Mouse (Mus musculus) brain, embryonic 14.5 days (tissue): ENCODE data around the gene Ddit4. TPM values are rescaled to one million over a fixed set of nuclear protein-coding genes. Genes with fewer than 3 reads are reported as not detected.

Source experiments
- DNase-seq: peaks from one replicate; pipeline ENCODE4 v3.0.0-alpha.2; 2011; ENCODE audit warnings: low read depth
- CTCF ChIP-seq: fragments of 200-500 bp; IDR thresholded peaks from 2 replicates; pipeline ENCODE4 v1.5.1; 2012; ENCODE audit warnings: inconsistent platforms, mild to moderate bottlenecking, moderate library complexity, borderline replicate concordance; ENCODE audit not compliant: insufficient read depth, insufficient read length; ENCODE audit errors: extremely low read depth
- POLR2A ChIP-seq: fragments of 200-500 bp; IDR thresholded peaks from 2 replicates; pipeline ENCODE4 v1.6.1; 2012; ENCODE audit warnings: mild to moderate bottlenecking, inconsistent platforms, borderline replicate concordance; ENCODE audit not compliant: poor library complexity, insufficient read depth, insufficient read length, severe bottlenecking; ENCODE audit errors: extremely low read depth
- polyA plus RNA-seq: library from polyadenylated mRNA; depleted of rRNA; stranded (reverse); fragments of >200 nt; gene quantifications from 2 replicates; pipeline ENCODE4 v1.2.3, GENCODE M21; 2012

The Ddit4 gene
- polyA plus RNA-seq, 1 experiment, result 82.4 TPM

DNA sequence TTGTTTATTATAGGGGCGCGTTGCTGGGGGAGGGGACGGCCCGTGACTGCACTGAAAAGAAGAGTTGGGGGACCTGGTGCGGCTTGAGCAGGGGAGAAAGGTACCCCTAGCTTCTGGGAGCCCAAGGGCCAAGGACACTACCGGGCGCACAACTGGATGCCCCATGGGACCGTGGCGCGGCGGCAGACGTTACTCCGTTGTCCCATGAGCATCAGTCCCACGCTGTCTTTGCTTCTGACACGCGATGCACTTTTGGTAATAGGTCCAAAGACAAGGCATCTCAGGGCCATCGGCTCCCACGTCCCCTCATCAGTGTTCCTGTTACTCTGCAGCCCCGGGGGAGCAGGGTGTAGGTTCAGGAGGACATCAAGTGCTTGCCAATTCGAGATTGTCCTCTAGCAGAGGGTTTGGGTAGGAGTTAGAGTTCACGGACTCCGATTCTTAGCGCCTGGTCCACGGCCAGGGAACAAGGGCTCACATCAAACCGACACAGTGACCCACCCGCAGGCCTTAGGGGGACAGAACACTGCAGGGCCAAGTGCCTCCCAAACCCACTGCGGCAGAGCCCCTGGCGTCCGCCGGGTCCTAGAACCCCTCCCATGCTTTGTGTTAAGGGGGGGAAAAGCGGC, 632 bp upstream of the Ddit4 start:
- DNase-seq, result peak; percentile 92
- TF ChIP-seq POLR2A (peak; percentile 35; the same call in 1 of the 2 replicates), CTCF (no peak)

DNA sequence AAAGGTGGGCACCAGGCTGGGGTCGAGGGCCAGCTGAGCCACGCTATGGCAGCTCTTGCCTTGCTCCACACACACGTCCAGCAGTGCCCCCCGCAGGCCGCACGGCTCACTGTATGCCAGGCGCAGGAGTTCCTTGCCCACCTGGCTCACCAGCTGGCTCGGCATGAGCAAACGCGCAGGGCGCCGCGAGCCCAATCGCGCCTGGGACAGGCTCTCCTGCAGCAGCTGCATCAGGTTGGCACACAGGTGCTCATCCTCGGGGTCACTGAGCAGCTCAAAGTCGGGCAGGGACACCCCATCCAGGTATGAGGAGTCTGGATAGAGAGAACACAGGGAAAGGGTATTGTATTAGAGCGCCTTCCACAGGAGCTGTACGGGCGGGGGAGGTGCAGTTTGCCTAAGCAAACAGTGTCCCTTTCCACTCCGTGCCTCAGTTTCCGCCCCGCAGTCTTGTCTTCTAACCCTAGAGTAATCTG, 880 bp downstream of the Ddit4 start:
- peak; percentile 94 for DNase-seq
- TF ChIP-seq CTCF (peak; percentile 67), POLR2A (0 out of 2 replicates have a peak, but pooled peaks have one; percentile 10)

DNA sequence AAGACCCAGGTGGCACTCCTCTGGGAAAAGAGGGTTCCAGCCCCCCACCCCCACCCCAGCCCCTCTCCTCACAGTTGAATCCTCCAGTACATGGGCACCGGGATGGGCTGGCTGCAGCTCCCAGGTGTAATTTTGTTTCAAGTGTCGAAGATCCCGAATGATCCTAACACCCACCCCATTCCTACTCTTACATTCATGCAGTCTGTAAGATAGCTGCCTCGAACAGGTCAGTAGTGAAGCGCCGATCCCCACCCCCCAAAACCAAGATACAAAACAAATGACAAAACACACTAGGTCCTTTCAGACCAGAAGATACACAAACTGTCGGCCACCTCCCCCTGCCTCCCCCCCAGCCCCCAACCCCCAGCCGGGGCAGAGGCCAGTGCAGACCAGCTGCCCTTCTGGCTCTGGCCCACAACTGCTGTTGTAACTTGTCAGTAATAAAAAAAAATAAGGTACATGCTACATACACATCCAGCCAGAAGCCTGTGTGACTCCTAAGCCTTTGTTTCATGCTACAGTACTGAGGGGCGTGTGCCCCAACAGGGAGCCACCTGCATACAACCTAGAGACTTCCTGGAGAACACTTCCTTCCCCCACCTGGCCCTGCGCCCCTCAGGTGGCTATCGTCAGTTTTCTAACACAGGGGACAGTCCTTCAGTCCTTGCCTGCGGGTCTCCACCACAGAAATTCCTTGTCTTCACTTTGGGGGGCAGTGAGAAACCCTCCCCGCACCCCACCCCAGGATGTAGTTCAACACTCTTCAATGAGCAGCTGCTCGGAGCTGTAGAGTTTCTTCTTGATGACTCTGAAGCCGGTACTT, 1.6 kb downstream of the Ddit4 start:
- TF ChIP-seq POLR2A (no peak), CTCF (no peak)
- no peak for DNase-seq

DNA sequence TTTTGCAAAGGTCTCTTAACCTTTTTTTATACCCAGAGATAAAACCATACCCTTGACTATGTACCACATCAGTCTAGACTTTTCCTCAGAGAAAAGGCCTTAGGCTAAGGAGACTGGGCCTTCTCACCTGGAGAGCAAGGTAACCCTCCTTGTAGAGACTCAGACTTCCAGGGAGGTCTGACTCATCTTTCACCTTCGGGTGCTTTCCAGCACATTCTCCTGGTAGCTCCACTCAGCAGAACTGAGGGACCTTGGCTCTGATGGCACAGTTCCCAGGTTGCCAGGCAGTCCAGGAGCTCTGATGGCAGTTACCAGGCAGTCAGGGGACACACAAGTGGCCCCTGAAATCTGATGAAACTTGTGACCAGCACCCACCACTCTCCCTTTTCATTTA, 2.4 kb downstream of the Ddit4 start:
- no peak for DNase-seq
- no peak for TF ChIP-seq CTCF
- no peak for TF ChIP-seq POLR2A

DNA sequence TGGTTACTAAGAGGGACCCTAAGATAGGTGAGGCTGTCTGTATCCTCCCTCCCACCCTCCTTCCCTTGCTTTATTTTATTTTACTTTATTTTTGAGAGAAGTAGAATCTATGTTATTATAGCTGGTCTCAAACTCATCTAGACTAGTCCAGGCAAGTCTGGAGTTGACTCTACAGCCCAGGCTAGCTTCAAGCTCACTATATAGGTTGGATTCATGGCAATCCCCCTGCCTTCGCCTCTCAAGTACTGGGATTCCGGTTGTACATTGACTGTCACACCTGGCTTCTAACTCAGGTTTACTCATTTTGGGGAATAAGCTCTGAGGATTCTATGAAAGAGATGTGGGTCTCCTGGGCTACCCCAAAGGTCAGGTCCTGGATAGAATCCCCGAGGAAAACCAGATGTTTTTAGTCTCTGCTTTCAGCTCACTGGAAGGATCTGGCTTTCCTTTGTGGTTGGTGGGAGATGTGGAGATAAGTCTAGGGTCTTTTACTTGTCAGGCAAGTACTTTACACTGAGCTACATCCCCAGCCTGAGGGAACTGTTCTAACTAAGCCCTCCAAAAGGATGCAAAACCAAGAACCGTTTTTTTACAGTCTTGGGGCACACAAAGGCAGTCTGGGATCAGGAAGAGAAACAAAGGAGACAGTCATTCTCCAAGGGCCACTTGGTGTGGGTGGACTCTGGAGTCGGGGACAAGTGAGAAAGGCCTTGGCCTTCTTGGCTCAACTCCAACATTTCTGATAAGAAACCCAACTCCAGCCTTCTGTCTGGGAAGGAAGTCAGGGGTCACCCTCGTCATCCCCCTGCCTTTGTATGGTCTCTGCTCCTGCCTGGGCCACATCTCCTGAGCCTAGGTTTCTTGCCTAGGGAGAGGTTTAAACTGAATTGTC, 3.0 kb downstream of the Ddit4 start:
- DNase-seq, result peak; percentile 29
- TF ChIP-seq POLR2A (no peak), CTCF (no peak)

DNA sequence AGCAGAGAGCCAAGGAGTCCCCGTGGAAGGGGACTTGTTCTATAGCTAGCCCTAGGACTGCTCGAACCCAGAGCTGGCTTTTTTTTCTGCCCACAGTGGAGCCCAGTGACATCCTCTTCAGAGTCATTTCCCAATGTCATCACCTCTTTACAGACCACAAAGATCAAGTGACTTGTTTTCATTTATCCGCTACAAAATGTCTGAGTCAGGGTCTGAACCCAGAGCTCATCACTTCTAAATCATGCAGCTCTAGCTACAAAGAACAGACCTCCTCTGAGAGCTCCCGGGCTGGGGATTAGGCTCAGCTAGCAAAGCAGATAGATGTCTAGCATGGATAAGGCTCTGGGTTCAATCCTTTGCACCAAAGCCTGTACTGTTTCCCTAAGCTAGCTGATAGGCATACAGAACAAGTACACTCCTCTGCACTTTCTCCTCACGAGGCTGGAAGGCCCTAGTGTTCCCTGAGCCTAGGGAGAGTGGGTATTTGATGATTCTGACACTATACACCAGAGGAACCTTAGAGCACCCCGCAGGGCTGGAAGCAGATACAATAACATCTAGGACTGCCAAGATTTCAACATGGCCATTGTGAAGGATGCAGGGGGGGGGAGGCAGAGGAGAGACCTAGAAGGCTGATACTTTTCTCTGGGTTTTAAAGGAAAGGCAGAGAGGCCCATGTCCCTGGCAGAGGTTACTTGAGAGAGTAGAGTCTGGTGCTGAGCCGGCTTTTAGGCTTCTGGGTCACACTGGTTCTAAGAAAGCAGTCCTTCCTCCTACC, 4.1 kb downstream of the Ddit4 start:
- no peak for DNase-seq
- TF ChIP-seq POLR2A (no peak), CTCF (no peak)

DNA sequence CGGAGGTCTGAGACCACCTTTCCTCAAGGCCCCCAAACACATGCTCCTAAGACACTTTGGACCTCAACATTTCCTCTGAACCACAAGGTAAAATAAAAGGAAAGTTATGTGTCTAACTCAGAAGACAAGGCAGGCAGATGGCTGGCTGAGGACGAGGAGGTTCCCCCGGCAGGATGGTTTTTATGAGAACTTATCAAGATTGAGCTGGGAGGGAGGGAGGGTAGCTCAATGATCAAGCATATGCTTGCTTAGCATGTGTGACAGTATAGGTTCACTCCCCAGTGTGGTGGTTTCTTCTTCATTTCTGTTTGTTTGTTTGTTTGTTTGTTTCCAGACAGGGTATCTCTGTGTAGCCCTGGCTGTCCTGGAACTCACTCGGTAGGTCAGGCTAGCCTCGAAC, 5.3 kb downstream of the Ddit4 start:
- TF ChIP-seq CTCF, result no peak
- TF ChIP-seq POLR2A, result no peak
- DNase-seq, result no peak

DNA sequence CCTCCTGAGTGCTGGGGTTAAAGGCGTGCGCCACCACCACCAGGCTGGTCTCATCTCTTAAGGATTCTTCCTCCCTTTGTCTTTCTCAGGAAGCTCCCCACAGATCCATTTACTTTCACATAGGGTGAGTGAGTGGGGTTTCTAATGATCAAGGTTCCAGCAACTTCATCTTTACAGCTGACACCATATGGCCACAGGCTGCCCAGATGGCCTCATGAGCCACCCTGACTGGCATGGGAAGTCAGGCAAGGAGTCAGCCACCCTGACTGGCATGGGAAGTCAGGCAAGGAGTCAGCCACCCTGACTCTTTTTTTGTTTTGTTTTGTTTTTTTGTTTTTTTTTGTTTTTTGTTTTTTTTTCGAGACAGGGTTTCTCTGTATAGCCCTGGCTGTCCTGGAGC, 6.2 kb downstream of the Ddit4 start:
- DNase-seq, result no peak
- no peak for TF ChIP-seq POLR2A

DNA sequence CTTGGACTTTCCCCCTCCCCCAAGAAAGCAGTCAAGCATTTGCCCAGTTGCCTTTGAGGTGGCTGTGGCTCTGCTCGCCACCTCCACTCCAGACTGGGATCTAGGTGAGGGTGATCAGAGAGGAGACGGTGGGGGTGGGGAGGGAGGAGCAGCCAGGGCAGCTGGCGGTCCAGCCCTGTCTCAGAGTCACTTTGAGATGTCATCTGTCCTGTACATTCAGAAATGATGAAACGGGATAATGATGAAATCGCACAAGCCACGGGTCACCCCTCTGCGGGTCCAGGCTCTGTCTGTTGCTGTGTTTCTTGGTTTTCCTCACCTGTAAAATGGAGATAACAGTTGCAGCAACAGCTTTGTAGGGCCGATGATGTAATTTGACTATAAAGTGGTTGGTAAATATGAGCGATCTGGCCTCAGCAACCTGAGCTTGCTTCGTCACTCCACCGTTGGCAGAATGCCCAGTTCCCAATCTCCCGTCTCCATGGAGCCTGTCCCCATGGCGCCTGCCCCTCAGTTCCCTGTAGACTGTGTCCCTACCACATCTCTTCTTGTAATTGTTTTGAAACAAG, 8.1 kb downstream of the Ddit4 start:
- peak; percentile 92 for DNase-seq
- TF ChIP-seq POLR2A (no peak), CTCF (no peak)

DNA sequence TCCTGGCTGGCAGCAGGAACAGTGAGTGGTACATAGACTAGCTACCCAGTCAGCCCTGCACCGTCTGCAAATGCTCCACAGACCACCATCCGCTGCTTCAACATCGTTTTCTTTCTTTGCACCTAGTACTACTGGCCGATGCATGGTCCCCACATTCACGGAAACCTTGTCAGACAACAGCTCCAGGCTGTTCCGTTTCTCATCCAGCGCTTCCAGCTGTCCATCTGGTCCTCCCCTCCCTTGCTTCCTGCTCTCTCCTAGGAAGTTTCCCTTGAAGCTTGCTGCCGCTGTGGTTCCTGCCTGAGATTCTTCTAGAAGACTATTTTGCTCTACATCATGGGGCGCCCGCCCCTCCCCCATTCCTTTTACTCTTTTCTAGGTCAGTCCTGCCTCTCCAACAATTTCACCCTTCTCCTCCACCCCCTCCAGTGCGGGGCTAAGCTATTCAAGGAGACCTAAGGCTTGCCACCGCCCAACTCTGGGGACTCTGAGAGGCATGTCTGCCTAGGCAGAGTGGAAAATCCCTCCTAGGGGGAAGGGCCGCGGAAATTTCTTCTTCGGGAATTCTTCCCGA, 8.7 kb downstream of the Ddit4 start:
- TF ChIP-seq CTCF, result no peak
- TF ChIP-seq POLR2A, result no peak
- peak; percentile 73 for DNase-seq
